Mouse (Mus musculus): ENCODE measurements around the gene C530008M17Rik.
A peak's percentile ranks its signal among the peaks of the same experiment; 100 is the strongest.

GRCm38 (mm10) chr5:76657245-76658083, 1.2 kb downstream of the C530008M17Rik start:
- TF ChIP-seq CTCF (IDR thresholded peaks at IDR 0.05; ENCODE audit: insufficient read depth, low read depth, low read length), result peak; percentile 55; the same call in 1 of the 2 replicates
- TF ChIP-seq POLR2A (IDR thresholded peaks at IDR 0.05; ENCODE audit: insufficient read depth, low read depth, low read length), result peak; percentile 64; the same call in 1 of the 2 replicates

Data from olfactory bulb, adult 2 months (tissue).